Mouse (Mus musculus) CH12.LX (cell line): ENCODE data around the gene Tmcc1. TPM values are rescaled to one million over a fixed set of nuclear protein-coding genes. Genes with fewer than 3 reads are reported as not detected.

Source experiments
- DNase-seq: peaks from one replicate; pipeline ENCODE4 v3.0.0-alpha.2; 2013; ENCODE audit errors: extremely low read depth
- H3K27ac ChIP-seq: 2 replicates; pipeline ENCODE4 v1.5.1; 2012; ENCODE audit warnings: low read depth, mild to moderate bottlenecking, control low read depth, moderate library complexity; ENCODE audit not compliant: insufficient read depth
- H3K27me3 ChIP-seq: replicated peaks from 2 replicates; pipeline ENCODE3; 2012; ENCODE audit warnings: inconsistent platforms
- H3K36me3 ChIP-seq, 2 experiments: replicated peaks in 1 of 2; 2 replicates each; pipeline versions ENCODE3 to v1.6.1; 2012; ENCODE audit warnings: inconsistent platforms in 1 of 2, low read length in 1 of 2, mild to moderate bottlenecking in 1 of 2, mixed read lengths in 1 of 2, moderate library complexity in 1 of 2; ENCODE audit not compliant: control insufficient read depth in 1 of 2, insufficient read depth in 1 of 2
- H3K4me1 ChIP-seq, 2 experiments: 2 replicates each; pipeline ENCODE4 v1.6.1; 2012; ENCODE audit warnings: inconsistent platforms in 1 of 2, moderate library complexity in 1 of 2; ENCODE audit not compliant: insufficient read depth in 2 of 2, control insufficient read depth in 1 of 2
- H3K4me2 ChIP-seq: 2 replicates; pipeline ENCODE4 v1.6.1; 2012; ENCODE audit warnings: low read depth, mild to moderate bottlenecking, control low read depth; ENCODE audit not compliant: poor library complexity, insufficient read depth, severe bottlenecking
- H3K4me3 ChIP-seq, 3 experiments: fragments of 150-350 bp in 1 of 3; sonication (generic) in 1 of 3; replicated peaks in 1 of 3; 2 replicates each; pipeline versions ENCODE3 to v1.5.1; 2011 to 2012; ENCODE audit warnings: low read depth in 2 of 3, low read length in 2 of 3, mild to moderate bottlenecking in 2 of 3, moderate library complexity in 2 of 3, control low read depth in 1 of 3, improper control_type of control experiment in 1 of 3, inconsistent platforms in 1 of 3, mixed read lengths in 1 of 3; ENCODE audit not compliant: poor library complexity in 1 of 3
- H3K79me2 ChIP-seq: replicated peaks from 2 replicates; pipeline ENCODE4 v1.6.1; 2012; ENCODE audit warnings: mild to moderate bottlenecking, moderate library complexity; ENCODE audit not compliant: control insufficient read depth, poor library complexity, insufficient read depth, severe bottlenecking; ENCODE audit errors: extremely low read depth
- H3K9ac ChIP-seq: 2 replicates; pipeline ENCODE4 v1.6.1; 2012; ENCODE audit warnings: low read depth, mild to moderate bottlenecking, control low read depth, moderate library complexity; ENCODE audit not compliant: insufficient read depth
- H3K9me3 ChIP-seq: replicated peaks from 2 replicates; pipeline ENCODE3; 2012; ENCODE audit warnings: low read length, inconsistent platforms, mixed read lengths
- BHLHE40 ChIP-seq: IDR thresholded peaks from 2 replicates; pipeline ENCODE4 v1.6.1; 2011; ENCODE audit warnings: mild to moderate bottlenecking, low read depth, low read length, improper control_type of control experiment
- CHD2 ChIP-seq: IDR thresholded peaks from 2 replicates; pipeline ENCODE4 v1.6.1; 2011; ENCODE audit warnings: low read length, improper control_type of control experiment
- ELF1 ChIP-seq: IDR thresholded peaks from 2 replicates; pipeline ENCODE4 v1.6.1; 2014; ENCODE audit warnings: low read depth, mild to moderate bottlenecking, inconsistent platforms, low read length, improper control_type of control experiment
- IRF4 ChIP-seq: IDR thresholded peaks from 2 replicates; pipeline ENCODE4 v1.6.1; 2014; ENCODE audit warnings: low read depth, mild to moderate bottlenecking, inconsistent platforms, low read length, improper control_type of control experiment
- KAT2A ChIP-seq: IDR thresholded peaks from 2 replicates; pipeline ENCODE4 v1.6.1; 2012; ENCODE audit warnings: low read length, improper control_type of control experiment, inconsistent platforms; ENCODE audit not compliant: insufficient replicate concordance
- MAFK ChIP-seq: IDR thresholded peaks from 2 replicates; pipeline ENCODE4 v1.6.1; 2011; ENCODE audit warnings: low read length, improper control_type of control experiment; ENCODE audit not compliant: insufficient replicate concordance
- MYC ChIP-seq: IDR thresholded peaks from 2 replicates; pipeline ENCODE4 v1.6.1; 2011; ENCODE audit warnings: low read depth, mild to moderate bottlenecking, improper control_type of control experiment, low read length
- NELFE ChIP-seq: IDR thresholded peaks from 2 replicates; pipeline ENCODE4 v1.6.1; 2011; ENCODE audit warnings: low read depth, low read length, improper control_type of control experiment
- NRF1 ChIP-seq: IDR thresholded peaks from 2 replicates; pipeline ENCODE4 v1.6.1; 2014; ENCODE audit warnings: low read depth, mild to moderate bottlenecking, inconsistent platforms, low read length, improper control_type of control experiment, moderate library complexity
- PAX5 ChIP-seq: IDR thresholded peaks from 2 replicates; pipeline ENCODE4 v1.6.1; 2012; ENCODE audit warnings: low read length, inconsistent platforms, mixed read lengths
- POLR2A ChIP-seq: IDR thresholded peaks from 2 replicates; pipeline ENCODE4 v1.6.1; 2011; ENCODE audit warnings: low read depth, mild to moderate bottlenecking, improper control_type of control experiment, low read length
- RCOR1 ChIP-seq: conservative IDR thresholded peaks from 2 replicates; pipeline ENCODE4 v1.6.1; 2012; ENCODE audit warnings: low read depth, mild to moderate bottlenecking, inconsistent platforms, low read length, improper control_type of control experiment
- SIN3A ChIP-seq: IDR thresholded peaks from 2 replicates; pipeline ENCODE4 v1.6.1; 2012; ENCODE audit warnings: low read length, improper control_type of control experiment, inconsistent platforms
- SMC3 ChIP-seq: IDR thresholded peaks from 2 replicates; pipeline ENCODE4 v1.6.1; 2011; ENCODE audit warnings: low read depth, low read length, improper control_type of control experiment
- TBP ChIP-seq: conservative IDR thresholded peaks from 2 replicates; pipeline ENCODE4 v1.6.1; 2011; ENCODE audit warnings: low read depth, low read length, improper control_type of control experiment
- TCF12 ChIP-seq: IDR thresholded peaks from 2 replicates; pipeline ENCODE4 v1.6.1; 2014; ENCODE audit warnings: low read depth, mild to moderate bottlenecking, inconsistent platforms, low read length, improper control_type of control experiment
- UBTF ChIP-seq: IDR thresholded peaks from 2 replicates; pipeline ENCODE4 v1.6.1; 2012; ENCODE audit warnings: low read depth, mild to moderate bottlenecking, inconsistent platforms, low read length, improper control_type of control experiment, moderate library complexity
- USF1 ChIP-seq: IDR thresholded peaks from 2 replicates; pipeline ENCODE4 v1.6.1; 2014; ENCODE audit warnings: low read depth, mild to moderate bottlenecking, inconsistent platforms, low read length, improper control_type of control experiment
- USF2 ChIP-seq: conservative IDR thresholded peaks from 2 replicates; pipeline ENCODE4 v1.6.1; 2011; ENCODE audit warnings: low read depth, low read length, improper control_type of control experiment
- ZNF384 ChIP-seq: IDR thresholded peaks from 2 replicates; pipeline ENCODE4 v1.6.1; 2012; ENCODE audit warnings: low read depth, low read length, improper control_type of control experiment, inconsistent platforms
- dilution Hi-C: fragments of 300-500 bp; cut with MboI; formaldehyde crosslinking; loops from 2 replicates; pipeline ENCODE4 v1.14.3; 2020; ENCODE audit warnings: low sequenced_read_pairs; ENCODE audit not compliant: extremely low pct_unique_long_range_greater_than_20kb, extremely low pct_ligation_motif_present
- in situ Hi-C: fragments of 300-500 bp; cut with MboI; formaldehyde crosslinking; loops from 3 replicates; pipeline ENCODE4 v1.14.3; 2019; ENCODE audit warnings: low sequenced_read_pairs, low pct_ligation_motif_present, low pct_unique_long_range_greater_than_20kb, mixed read lengths
- polyA plus RNA-seq: library from polyadenylated mRNA; unstranded; fragments of >175 nt; gene quantifications from 2 replicates; pipeline ENCODE4 v1.2.1, GENCODE M21; 2012; ENCODE audit warnings: low read depth; ENCODE audit not compliant: insufficient read length
- total RNA-seq, 2 experiments: library from RNA; depleted of rRNA; stranded (reverse); fragments of 300-350 nt in 1 of 2; fragments of >200 nt in 1 of 2; gene quantifications; 2 replicates each; pipeline ENCODE4 v1.2.3; 2012 to 2014

Gene Tmcc1
- total and polyA plus RNA-seq, 3 experiments: 3.6 to 60.8 (median 3.7) TPM

GRCm38 (mm10) chr6:115995531-115995941, 197.8 kb downstream of the Tmcc1 start:
- no peak for DNase-seq
- no peak for TF ChIP-seq SMC3
- no peak for TF ChIP-seq KAT2A
- TF ChIP-seq MYC: no peak
- no peak for TF ChIP-seq USF1
- no peak for TF ChIP-seq NELFE
- Histone ChIP-seq H3K9me3 (no peaks in the 10 kb centered on the region), H3K27me3 (peaks cover 11% of the 10 kb centered on the region), H3K4me2 (peak overlapping the region; percentile 52), H3K4me3 (peak overlapping the region in 2 of 3 experiments; percentile 18 to 26), H3K4me1 (peaks cover 30 to 77% of the 10 kb centered on the region in 2 experiments), H3K36me3 (no peaks in the 10 kb centered on the region), H3K79me2 (peaks cover 35% of the 10 kb centered on the region), H3K27ac (peak overlapping the region; percentile 92), H3K9ac (no peak overlapping the region)
- dilution Hi-C loops (no loop called here), in situ Hi-C loops (loop anchor here (5.0 kb wide), 1 partner anchor 93 kb away; no protein-coding TSS in a partner anchor)

- H3K4me3 ChIP-seq: peak within 1 kb of the TSS; percentile 69 to 96 (median 88)
- in situ Hi-C loops: loop anchor here (5.0 kb wide), 1 partner anchor 93 kb away; no protein-coding TSS in a partner anchor
- peak; percentile 77 for DNase-seq
- no peaks in the 10 kb centered on the region for H3K9me3 ChIP-seq
- peak within 1 kb of the TSS; percentile 92 for H3K27ac ChIP-seq
- H3K36me3 ChIP-seq: no peaks in the 10 kb centered on the region
- H3K4me2 ChIP-seq: peak within 1 kb of the TSS; percentile 91
- H3K9ac ChIP-seq: peak within 1 kb of the TSS; percentile 21; the same call in 1 of the 2 replicates
- peaks cover 40% of the 10 kb centered on the region for H3K79me2 ChIP-seq
- TF ChIP-seq MAFK (no peak), CHD2 (no peak), POLR2A (peak; percentile 59), NRF1 (0 out of 2 replicates have a peak, but pooled peaks have one; percentile 0), TCF12 (peak; percentile 44; the same call in 1 of the 2 replicates), KAT2A (no peak), ELF1 (peak; percentile 35; the same call in 1 of the 2 replicates), UBTF (no peak), RCOR1 (no peak), ZNF384 (peak; percentile 85), MYC (0 out of 2 replicates have a peak, but pooled peaks have one; percentile 20), TBP (no peak), IRF4 (0 out of 2 replicates have a peak, but pooled peaks have one; percentile 12), USF2 (no peak), SIN3A (peak; percentile 20; the same call in 1 of the 2 replicates), PAX5 (no peak), BHLHE40 (no peak)
- peaks cover 11% of the 10 kb centered on the region for H3K27me3 ChIP-seq
- peaks cover 33 to 82% of the 10 kb centered on the region in 2 experiments for H3K4me1 ChIP-seq
- dilution Hi-C loops: no loop called here
Measured at GRCm38 (mm10) chr6:115994877-115995520, 198.3 kb downstream of the Tmcc1 start, which contains the start of gene Plxnd1. Gene Plxnd1 (minus strand): TSS chr6:115995005.
